Mouse (Mus musculus) kidney, postnatal 0 days (tissue): ENCODE measurements around the gene Slc13a4. TPM values are rescaled to one million over a fixed set of nuclear protein-coding genes. Genes with fewer than 3 reads are reported as not detected.

Experiments
- ATAC-seq: fragments of 200-750 bp; cut with Nextera tagmentation; replicated peaks from 2 replicates; pipeline ENCODE4 v1.8.0; 2017; ENCODE audit warnings: low read depth, moderate number of reproducible peaks, moderate TSS enrichment, moderate library complexity; ENCODE audit not compliant: low FRiP score
- DNase-seq: peaks from one replicate; pipeline ENCODE4 v3.0.0-alpha.2; 2016; ENCODE audit warnings: low spot score
- H3K27ac ChIP-seq: fragments of 300-500 bp; sonication (generic); 2 replicates; pipeline ENCODE4 v1.5.1; 2014; ENCODE audit warnings: mild to moderate bottlenecking
- H3K27me3 ChIP-seq: fragments of 300-500 bp; sonication (generic); 2 replicates; pipeline ENCODE4 v1.6.1; 2014; ENCODE audit warnings: low read length, mixed read lengths; ENCODE audit not compliant: insufficient read depth
- H3K36me3 ChIP-seq: fragments of 300-500 bp; sonication (generic); 2 replicates; pipeline ENCODE4 v1.6.1; 2014; ENCODE audit warnings: low read length, mixed read lengths; ENCODE audit not compliant: insufficient read depth
- H3K4me1 ChIP-seq: fragments of 300-500 bp; sonication (generic); replicated peaks from 2 replicates; pipeline ENCODE4 v1.6.1; 2014; ENCODE audit warnings: antibody characterized with exemption, low read length, mixed read lengths; ENCODE audit not compliant: insufficient read depth
- H3K4me2 ChIP-seq: fragments of 300-500 bp; sonication (generic); 2 replicates; pipeline ENCODE4 v1.6.1; 2014; ENCODE audit warnings: mild to moderate bottlenecking, low read length, moderate library complexity, mixed read lengths
- H3K4me3 ChIP-seq: fragments of 300-500 bp; sonication (generic); replicated peaks from 2 replicates; pipeline ENCODE4 v1.5.1; 2014; ENCODE audit warnings: low read depth, low read length
- H3K9ac ChIP-seq: fragments of 300-500 bp; sonication (generic); 2 replicates; pipeline ENCODE4 v1.6.1; 2014; ENCODE audit warnings: low read depth, low read length
- H3K9me3 ChIP-seq: fragments of 300-500 bp; sonication (generic); replicated peaks from 2 replicates; pipeline ENCODE4 v1.6.1; 2016; ENCODE audit warnings: low read length, inconsistent platforms, mixed read lengths
- CTCF ChIP-seq: IDR thresholded peaks from 2 replicates; pipeline ENCODE4 v1.5.1; 2016; ENCODE audit warnings: antibody characterized with exemption, low read depth, mild to moderate bottlenecking, moderate library complexity
- WGBS: fragments of 180-500 bp; shearing (Covaris S2); extraction: QIAGEN DNeasy Blood & Tissue Kit; methylation state at CpG from one replicate; pipeline ENCODE4 v1.1.7; 2014; 5-methylcytosine and 5-hydroxymethylcytosine counted together
- polyA plus RNA-seq: library from polyadenylated mRNA; unstranded; fragments of >200 nt; fragmentation: Nextera tagmentation; extraction: Ambion mirVana; gene quantifications from 2 replicates; pipeline ENCODE4 v1.2.1, GENCODE M21; 2015

Slc13a4 gene
- polyA plus RNA-seq, 1 experiment from 2014 or later: 0.30 TPM

- Histone ChIP-seq H3K4me2 (no peak overlapping the region), H3K27ac (no peak overlapping the region), H3K4me1 (0 out of 2 replicates have a peak, but pooled peaks cover 4% of the 10 kb centered on the region), H3K9ac (no peak overlapping the region), H3K36me3 (no peaks in the 10 kb centered on the region), H3K27me3 (no peaks in the 10 kb centered on the region), H3K4me3 (no peak overlapping the region), H3K9me3 (no peaks in the 10 kb centered on the region)
- DNase-seq (no peak), ATAC-seq (no peak)
- 53% methylated on average over 2 of the region's 2 CpGs for WGBS
- no peak for TF ChIP-seq CTCF
Measured at GRCm38 (mm10) chr6:35297001-35297400, 10.9 kb downstream of the Slc13a4 start.

- no peak for ATAC-seq
- Histone ChIP-seq H3K27ac (no peak overlapping the region), H3K9ac (no peak overlapping the region), H3K27me3 (no peaks in the 10 kb centered on the region), H3K4me2 (no peak overlapping the region), H3K4me3 (no peak overlapping the region), H3K36me3 (no peaks in the 10 kb centered on the region), H3K4me1 (0 out of 2 replicates have a peak, but pooled peaks cover 4% of the 10 kb centered on the region), H3K9me3 (no peaks in the 10 kb centered on the region)
- TF ChIP-seq CTCF: no peak
- no peak for DNase-seq
- 71% methylated on average over 2 of the region's 2 CpGs for WGBS
Measured at GRCm38 (mm10) chr6:35294964-35295363, 13.0 kb downstream of the Slc13a4 start.

- H3K36me3 ChIP-seq: no peaks in the 10 kb centered on the region
- 96% methylated on average over 8 of the region's 8 CpGs for WGBS
Measured at GRCm38 (mm10) chr6:35289676-35290075, 18.3 kb downstream of the Slc13a4 start.

GRCm38 (mm10) chr6:35288920-35289319, 19.0 kb downstream of the Slc13a4 start:
- DNase-seq (no peak), ATAC-seq (no peak)
- no peaks in the 10 kb centered on the region for H3K36me3 ChIP-seq
- 0 out of 2 replicates have a peak overlapping the region, but pooled peaks have one; percentile 25 for H3K27ac ChIP-seq
- H3K4me1 ChIP-seq: peaks cover 9% of the 10 kb centered on the region; the same call in 1 of the 2 replicates
- H3K9me3 ChIP-seq: no peaks in the 10 kb centered on the region
- H3K27me3 ChIP-seq: no peaks in the 10 kb centered on the region
- H3K4me2 ChIP-seq: no peak overlapping the region
- TF ChIP-seq CTCF: no peak
- H3K9ac ChIP-seq: no peak overlapping the region
- no peak overlapping the region for H3K4me3 ChIP-seq
- 60% methylated on average over 7 of the region's 7 CpGs for WGBS

More at GRCm38 (mm10) chr6:35289676-35290075, 18.3 kb downstream of the Slc13a4 start:
- ATAC-seq: no peak
- H3K9ac ChIP-seq: no peak overlapping the region
- no peak overlapping the region for H3K4me2 ChIP-seq
- TF ChIP-seq CTCF: no peak
- H3K27me3 ChIP-seq: no peaks in the 10 kb centered on the region
- H3K9me3 ChIP-seq: no peaks in the 10 kb centered on the region
- peaks cover 9% of the 10 kb centered on the region; the same call in 1 of the 2 replicates for H3K4me1 ChIP-seq
- H3K4me3 ChIP-seq: no peak overlapping the region
- no peak overlapping the region for H3K27ac ChIP-seq
- no peak for DNase-seq

- peak overlapping the region; percentile 25; the same call in 1 of the 2 replicates for H3K27ac ChIP-seq
- H3K27me3 ChIP-seq: no peaks in the 10 kb centered on the region
- peak; percentile 34 for DNase-seq
- H3K9me3 ChIP-seq: no peaks in the 10 kb centered on the region
- ATAC-seq: peak; percentile 82
- no peak for TF ChIP-seq CTCF
- WGBS: 42% methylated on average over 11 of the region's 11 CpGs
- H3K4me3 ChIP-seq: no peak overlapping the region
- no peaks in the 10 kb centered on the region for H3K36me3 ChIP-seq
- no peak overlapping the region for H3K9ac ChIP-seq
- peak overlapping the region; percentile 4; the same call in 1 of the 2 replicates for H3K4me2 ChIP-seq
- H3K4me1 ChIP-seq: peaks cover 9% of the 10 kb centered on the region; the same call in 1 of the 2 replicates
Measured at GRCm38 (mm10) chr6:35288114-35288761, 19.7 kb downstream of the Slc13a4 start.

GRCm38 (mm10) chr6:35279306-35279705, 28.6 kb downstream of the Slc13a4 start:
- TF ChIP-seq CTCF: no peak

More at GRCm38 (mm10) chr6:35279306-35279705, 28.6 kb downstream of the Slc13a4 start:
- 79% methylated on average over 10 of the region's 10 CpGs for WGBS
- Histone ChIP-seq H3K4me2 (no peak overlapping the region), H3K4me1 (no peaks in the 10 kb centered on the region), H3K9ac (no peak overlapping the region), H3K4me3 (no peak overlapping the region), H3K27me3 (no peaks in the 10 kb centered on the region), H3K9me3 (no peaks in the 10 kb centered on the region), H3K27ac (no peak overlapping the region), H3K36me3 (no peaks in the 10 kb centered on the region)
- DNase-seq (no peak), ATAC-seq (peak; percentile 49)
